Mouse (Mus musculus): Measurements from ENCODE around the gene Chd9.

- no peak for TF ChIP-seq POLR2A (IDR thresholded peaks at IDR 0.05; ENCODE audit: insufficient read depth, low read length)
- TF ChIP-seq CTCF (IDR thresholded peaks at IDR 0.05; ENCODE audit: low read depth, low read length), result no peak
- TF ChIP-seq EP300 (IDR thresholded peaks at IDR 0.05; ENCODE audit: insufficient read depth, low read depth, low read length), result no peak
Observed at GRCm38 (mm10) chr8:90976960-90977371, 148.8 kb downstream of the Chd9 start.

All from ES-Bruce4 (cell line).